Mouse (Mus musculus) CH12.LX (cell line): ENCODE results near the gene Atp5l.

Experiments
- CHD1 ChIP-seq: IDR thresholded peaks from 2 replicates; pipeline ENCODE4 v1.6.1; 2012; ENCODE audit warnings: low read depth, low read length, improper control_type of control experiment, inconsistent platforms
- CHD2 ChIP-seq: IDR thresholded peaks from 2 replicates; pipeline ENCODE4 v1.6.1; 2011; ENCODE audit warnings: low read length, improper control_type of control experiment
- CTCF ChIP-seq, 2 experiments: IDR thresholded peaks in 1 of 2; conservative IDR thresholded peaks in 1 of 2; 2 replicates each; pipeline ENCODE4 v1.5.1; 2011 to 2012; ENCODE audit warnings: low read depth in 2 of 2, low read length in 2 of 2, improper control_type of control experiment in 1 of 2, inconsistent platforms in 1 of 2, mild to moderate bottlenecking in 1 of 2, moderate library complexity in 1 of 2
- ELF1 ChIP-seq: IDR thresholded peaks from 2 replicates; pipeline ENCODE4 v1.6.1; 2014; ENCODE audit warnings: low read depth, mild to moderate bottlenecking, inconsistent platforms, low read length, improper control_type of control experiment
- EP300 ChIP-seq: IDR thresholded peaks from 2 replicates; pipeline ENCODE4 v1.6.1; 2011; ENCODE audit warnings: low read length, improper control_type of control experiment
- ETS1 ChIP-seq: conservative IDR thresholded peaks from 2 replicates; pipeline ENCODE4 v1.6.1; 2012; ENCODE audit warnings: low read depth, mild to moderate bottlenecking, inconsistent platforms, low read length, improper control_type of control experiment, moderate library complexity
- MAFK ChIP-seq: IDR thresholded peaks from 2 replicates; pipeline ENCODE4 v1.6.1; 2011; ENCODE audit warnings: low read length, improper control_type of control experiment; ENCODE audit not compliant: insufficient replicate concordance
- NRF1 ChIP-seq: IDR thresholded peaks from 2 replicates; pipeline ENCODE4 v1.6.1; 2014; ENCODE audit warnings: low read depth, mild to moderate bottlenecking, inconsistent platforms, low read length, improper control_type of control experiment, moderate library complexity
- POLR2A ChIP-seq: IDR thresholded peaks from 2 replicates; pipeline ENCODE4 v1.6.1; 2011; ENCODE audit warnings: low read depth, mild to moderate bottlenecking, improper control_type of control experiment, low read length
- POLR2AphosphoS2 ChIP-seq: IDR thresholded peaks from 2 replicates; pipeline ENCODE4 v1.6.1; 2011; ENCODE audit warnings: low read depth, low read length, improper control_type of control experiment
- SMC3 ChIP-seq: IDR thresholded peaks from 2 replicates; pipeline ENCODE4 v1.6.1; 2011; ENCODE audit warnings: low read depth, low read length, improper control_type of control experiment
- TCF12 ChIP-seq: IDR thresholded peaks from 2 replicates; pipeline ENCODE4 v1.6.1; 2014; ENCODE audit warnings: low read depth, mild to moderate bottlenecking, inconsistent platforms, low read length, improper control_type of control experiment
- ZC3H11A ChIP-seq: IDR thresholded peaks from 2 replicates; pipeline ENCODE4 v1.6.1; 2012; ENCODE audit warnings: low read depth, mild to moderate bottlenecking, inconsistent platforms, low read length, improper control_type of control experiment

DNA sequence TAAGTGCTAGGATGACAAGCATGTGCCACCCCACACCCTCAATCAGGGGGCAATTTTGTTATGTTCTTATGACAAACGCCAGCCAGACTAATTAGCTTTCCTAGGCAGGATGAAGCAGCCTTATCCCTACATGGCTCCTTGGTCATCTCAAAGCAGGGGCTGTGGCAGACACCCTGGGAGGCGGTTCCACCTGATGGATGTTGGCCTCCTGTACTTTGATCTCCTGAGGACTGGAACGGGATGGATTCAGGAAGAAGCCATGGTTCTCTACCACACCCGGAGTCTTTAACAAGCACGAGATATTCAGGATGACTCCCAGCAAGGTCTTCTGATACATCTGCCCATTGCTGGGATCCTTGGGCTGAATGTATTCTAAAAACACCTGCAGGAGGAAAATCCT, 27.3 kb upstream of the Atp5l start:
- no peak for TF ChIP-seq POLR2A
- TF ChIP-seq POLR2AphosphoS2, result no peak
- TF ChIP-seq EP300, result no peak
- TF ChIP-seq TCF12, result no peak
- TF ChIP-seq CHD2, result no peak
- no peak for TF ChIP-seq ETS1
- TF ChIP-seq MAFK, result no peak
- TF ChIP-seq CTCF (conservative IDR thresholded peaks at IDR 0.05 in 1 of 2, IDR thresholded peaks at IDR 0.05 in 1 of 2; ENCODE audit: low read depth in 2 of 2, low read length in 2 of 2), result no peak
- TF ChIP-seq ZC3H11A, result no peak
- no peak for TF ChIP-seq ELF1
- TF ChIP-seq NRF1, result no peak
- TF ChIP-seq SMC3, result no peak
- TF ChIP-seq CHD1, result no peak
